Mouse (Mus musculus) hindbrain, embryonic 10.5 days (tissue): Measurements from ENCODE around the gene Clint1. TPM values are rescaled to one million over a fixed set of nuclear protein-coding genes. Genes with fewer than 3 reads are reported as not detected.

Experiments
- DNase-seq: peaks from one replicate; pipeline ENCODE4 v3.0.0-alpha.2; 2017; ENCODE audit warnings: low spot score
- H3K27ac ChIP-seq: fragments of 300-500 bp; sonication (generic); 2 replicates; pipeline ENCODE4 v1.5.1; 2016; ENCODE audit warnings: mild to moderate bottlenecking, moderate library complexity
- H3K27me3 ChIP-seq: fragments of 300-500 bp; sonication (generic); 2 replicates; pipeline ENCODE4 v1.6.1; 2016; ENCODE audit warnings: mild to moderate bottlenecking; ENCODE audit not compliant: poor library complexity, insufficient read depth, severe bottlenecking
- H3K36me3 ChIP-seq: fragments of 300-500 bp; sonication (generic); 2 replicates; pipeline ENCODE4 v1.6.1; 2016; ENCODE audit warnings: mild to moderate bottlenecking, moderate library complexity
- H3K4me1 ChIP-seq: fragments of 300-500 bp; sonication (generic); replicated peaks from 2 replicates; pipeline ENCODE4 v1.6.1; 2016; ENCODE audit warnings: mild to moderate bottlenecking
- H3K4me3 ChIP-seq: fragments of 300-500 bp; sonication (generic); 2 replicates; pipeline ENCODE4 v1.5.1; 2016; ENCODE audit warnings: mild to moderate bottlenecking, moderate library complexity
- H3K9me3 ChIP-seq: fragments of 300-500 bp; sonication (generic); 2 replicates; pipeline ENCODE4 v1.6.1; 2016; ENCODE audit warnings: mild to moderate bottlenecking, moderate library complexity
- WGBS: fragments of 180-500 bp; shearing (Covaris S2); methylation state at CpG from one replicate; pipeline ENCODE4 v1.1.7; 2016; 5-methylcytosine and 5-hydroxymethylcytosine counted together
- polyA plus RNA-seq: library from polyadenylated mRNA; unstranded; fragments of >200 nt; fragmentation: Nextera tagmentation; extraction: Ambion mirVana; gene quantifications from 2 replicates; pipeline ENCODE4 v1.2.1, GENCODE M21; 2016

Gene Clint1
- polyA plus RNA-seq, 1 experiment from 2014 or later: 59.1 TPM

DNA sequence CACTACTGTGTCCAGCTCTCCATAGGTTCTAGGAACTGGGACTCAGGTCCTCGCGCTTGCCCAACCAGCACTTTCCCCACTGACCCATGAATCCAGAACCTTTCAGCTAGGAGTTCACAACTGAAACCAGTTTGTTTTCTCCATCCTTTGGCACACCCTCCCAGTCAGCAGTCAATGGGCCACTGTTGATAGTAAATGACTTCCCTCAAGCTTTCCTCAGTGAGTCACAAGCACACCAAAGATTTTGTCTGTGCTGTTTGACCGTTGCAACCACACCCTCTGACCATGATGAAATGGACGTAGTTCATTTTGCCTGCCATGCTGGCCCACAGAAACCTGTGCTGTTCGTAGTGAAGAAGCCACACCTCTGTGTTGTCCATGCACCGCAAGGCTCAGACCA, 30.9 kb upstream of the Clint1 start:
- WGBS: 96% methylated on average over 6 of the region's 6 CpGs
- DNase-seq: no peak
- Histone ChIP-seq H3K27ac (no peak overlapping the region), H3K4me1 (no peaks in the 10 kb centered on the region), H3K4me3 (no peak overlapping the region), H3K9me3 (no peaks in the 10 kb centered on the region), H3K36me3 (no peaks in the 10 kb centered on the region), H3K27me3 (no peaks in the 10 kb centered on the region)

DNA sequence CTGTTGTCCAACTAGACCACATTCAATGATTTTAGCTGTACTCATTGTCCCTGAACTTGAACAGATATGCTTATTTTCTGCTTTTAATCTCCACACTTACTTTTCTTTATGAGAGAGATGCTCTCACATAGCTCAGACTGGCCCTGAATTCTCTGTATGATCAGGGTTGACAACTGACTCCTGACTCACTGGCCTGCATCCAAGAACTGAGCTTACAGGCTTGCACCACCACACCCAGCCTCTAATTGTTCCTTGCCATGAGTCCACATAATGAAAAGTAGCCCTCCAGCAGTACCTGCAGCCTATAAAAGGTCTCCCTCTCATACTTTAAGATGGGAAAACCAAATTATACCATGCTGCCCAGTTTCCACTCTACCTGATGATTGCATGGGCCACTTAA, 21.7 kb upstream of the Clint1 start:
- H3K36me3 ChIP-seq: no peaks in the 10 kb centered on the region
- H3K27me3 ChIP-seq: no peaks in the 10 kb centered on the region
- no peak for DNase-seq
- no peak overlapping the region for H3K4me3 ChIP-seq
- peaks cover 2% of the 10 kb centered on the region for H3K4me1 ChIP-seq
- no peaks in the 10 kb centered on the region for H3K9me3 ChIP-seq
- H3K27ac ChIP-seq: no peak overlapping the region

DNA sequence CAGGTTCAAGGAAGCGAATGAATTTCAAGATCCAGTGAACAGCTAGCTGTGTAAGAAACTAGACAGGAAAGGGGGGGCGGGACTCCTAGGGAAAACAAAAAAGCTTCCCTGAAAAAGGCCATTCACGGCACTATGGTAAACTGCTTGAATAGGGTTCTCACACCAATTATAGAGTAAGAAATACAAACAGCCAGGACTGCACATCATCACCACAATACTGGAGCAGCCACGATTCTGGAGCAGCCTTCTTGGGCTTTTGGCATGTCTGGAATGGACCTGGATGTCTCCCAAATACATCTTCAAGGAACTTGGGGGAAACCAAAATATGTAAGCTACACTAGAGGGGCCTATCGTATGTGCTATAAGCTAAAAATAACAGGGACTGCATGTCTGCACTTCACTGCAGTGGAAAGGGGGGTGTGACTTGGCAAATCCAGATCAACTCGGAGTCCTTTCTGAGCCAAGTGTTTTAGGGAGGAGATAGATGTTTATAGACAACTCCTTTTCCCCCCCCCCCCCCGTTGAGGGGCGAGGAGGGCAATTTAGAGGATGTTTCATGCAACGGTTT, 21.0 kb upstream of the Clint1 start:
- H3K36me3 ChIP-seq: no peaks in the 10 kb centered on the region
- H3K4me1 ChIP-seq: peaks cover 10% of the 10 kb centered on the region
- H3K27ac ChIP-seq: no peak overlapping the region
- WGBS: 67% methylated on average over 9 of the region's 9 CpGs
- H3K27me3 ChIP-seq: no peaks in the 10 kb centered on the region
- H3K9me3 ChIP-seq: no peaks in the 10 kb centered on the region
- no peak for DNase-seq
- no peak overlapping the region for H3K4me3 ChIP-seq

DNA sequence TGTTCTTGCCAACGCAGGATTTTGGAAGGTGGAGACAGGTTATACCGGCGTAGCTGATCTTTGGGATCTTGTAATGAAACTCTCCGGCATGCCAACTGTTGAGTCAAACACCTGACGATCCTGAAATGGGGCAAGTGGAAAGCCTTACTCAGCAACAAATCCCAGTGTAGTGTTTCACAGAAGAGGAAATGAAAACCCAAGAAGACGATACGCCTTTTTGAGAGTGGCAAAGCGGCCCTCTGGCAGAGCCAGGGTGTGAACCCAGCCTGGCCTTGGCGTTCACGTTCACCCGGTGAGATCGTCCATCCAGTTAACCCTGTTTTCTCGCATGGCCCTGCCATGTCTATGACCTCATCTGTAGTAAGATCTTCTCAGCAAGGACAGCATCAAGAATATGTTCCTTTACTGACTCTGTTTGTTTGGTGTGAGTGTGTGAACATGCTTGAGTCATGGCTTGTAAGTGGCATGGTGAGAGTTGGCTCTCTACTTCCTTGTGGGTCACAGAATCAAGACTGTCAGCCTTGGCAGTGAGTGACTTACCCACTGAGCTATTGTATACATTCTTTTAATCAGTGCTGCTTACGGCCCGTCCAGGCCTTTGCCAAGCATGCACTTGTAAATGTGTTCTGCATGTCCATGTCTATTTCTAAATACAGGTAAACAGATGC, 20.2 kb upstream of the Clint1 start:
- no peaks in the 10 kb centered on the region for H3K36me3 ChIP-seq
- no peak overlapping the region for H3K27ac ChIP-seq
- 90% methylated on average over 15 of the region's 15 CpGs for WGBS
- no peak for DNase-seq
- no peak overlapping the region for H3K4me3 ChIP-seq
- peaks cover 15% of the 10 kb centered on the region for H3K4me1 ChIP-seq
- no peaks in the 10 kb centered on the region for H3K9me3 ChIP-seq
- H3K27me3 ChIP-seq: no peaks in the 10 kb centered on the region

DNA sequence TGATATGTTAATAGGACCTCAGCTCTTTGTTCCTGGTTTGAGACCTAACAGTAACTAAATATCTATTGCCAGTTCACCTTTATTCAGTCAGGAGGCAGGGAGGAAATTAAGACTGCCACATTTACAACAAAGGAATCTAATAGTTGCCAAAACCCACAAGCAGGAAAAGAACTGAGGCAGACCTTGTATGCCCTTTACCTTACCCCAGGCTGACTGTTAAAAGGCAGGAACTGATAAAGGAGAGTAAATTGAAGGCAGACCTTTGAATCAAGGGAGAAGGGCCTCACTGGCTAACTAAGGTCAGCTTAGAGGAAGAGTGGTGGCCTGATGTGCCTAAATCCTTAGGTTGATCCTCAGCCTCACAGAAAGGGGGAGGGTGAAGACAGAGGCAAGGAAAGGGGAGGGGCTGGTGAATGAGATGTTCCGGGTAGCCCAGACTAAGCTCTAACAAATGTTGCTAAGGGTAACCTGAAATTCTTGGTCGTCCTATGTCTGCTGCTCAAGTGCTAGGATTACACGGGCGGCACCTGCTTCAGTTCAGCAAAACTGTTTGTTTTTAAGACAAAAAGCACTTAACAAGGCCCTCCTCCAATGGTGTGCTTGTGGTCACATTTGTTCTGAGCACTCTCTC, 16.1 kb upstream of the Clint1 start:
- no peak for DNase-seq
- Histone ChIP-seq H3K9me3 (no peaks in the 10 kb centered on the region), H3K27ac (peak overlapping the region; percentile 51; the same call in 1 of the 2 replicates), H3K4me3 (no peak overlapping the region), H3K4me1 (peaks cover 15% of the 10 kb centered on the region), H3K36me3 (no peaks in the 10 kb centered on the region), H3K27me3 (no peaks in the 10 kb centered on the region)
- WGBS: 13% methylated on average over 4 of the region's 4 CpGs

DNA sequence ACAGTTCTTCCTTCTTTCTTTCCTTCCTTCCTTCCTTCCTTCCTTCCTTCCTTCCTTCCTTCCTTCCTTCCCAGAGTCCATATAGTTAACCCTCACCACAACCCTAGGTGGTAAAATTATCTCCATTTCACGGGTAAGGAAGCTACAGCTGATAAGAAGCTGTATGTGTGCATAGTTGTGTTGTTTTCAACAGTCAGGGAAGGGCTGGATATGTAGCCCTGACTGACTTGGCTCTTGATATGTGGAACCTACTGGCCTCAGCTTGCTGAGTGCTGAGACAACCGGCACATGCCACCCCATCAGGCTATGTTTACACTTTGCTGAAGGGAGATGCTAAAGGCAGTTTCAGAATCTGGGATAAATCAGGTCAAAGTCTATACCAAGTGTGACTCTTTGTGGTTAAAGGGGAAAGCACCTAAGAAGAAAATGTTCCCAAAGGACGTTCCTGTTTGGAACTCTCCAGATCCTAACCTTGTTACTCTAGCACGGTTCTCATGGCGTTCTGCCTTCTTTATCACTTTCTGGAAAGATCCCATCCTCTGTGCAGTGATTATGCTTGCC, 14.5 kb upstream of the Clint1 start:
- WGBS: 89% methylated on average over 5 of the region's 5 CpGs
- no peak for DNase-seq
- Histone ChIP-seq H3K4me1 (peaks cover 15% of the 10 kb centered on the region), H3K36me3 (no peaks in the 10 kb centered on the region), H3K27ac (no peak overlapping the region), H3K4me3 (no peak overlapping the region), H3K27me3 (no peaks in the 10 kb centered on the region), H3K9me3 (no peaks in the 10 kb centered on the region)

DNA sequence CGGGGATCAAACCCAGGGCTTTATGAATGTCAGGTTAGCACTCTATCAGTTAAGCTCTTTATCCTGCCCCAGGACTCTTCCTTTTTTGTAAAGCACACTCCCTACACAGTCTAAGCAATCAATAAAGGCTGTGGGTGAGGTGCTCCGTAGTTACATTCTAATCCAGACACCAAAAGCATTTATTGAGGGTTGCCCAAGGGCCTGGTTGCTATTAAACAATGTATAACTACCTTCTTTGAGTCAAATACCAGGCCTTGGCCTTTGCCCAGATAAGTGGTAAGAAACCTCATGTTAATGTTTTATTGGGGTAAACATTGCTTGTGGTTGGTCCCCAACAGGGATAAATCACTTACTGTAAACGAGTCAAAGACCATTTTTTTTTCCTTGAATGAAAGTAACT, 13.4 kb upstream of the Clint1 start:
- Histone ChIP-seq H3K4me1 (peaks cover 15% of the 10 kb centered on the region), H3K27me3 (no peaks in the 10 kb centered on the region), H3K27ac (no peak overlapping the region), H3K36me3 (no peaks in the 10 kb centered on the region), H3K9me3 (no peaks in the 10 kb centered on the region), H3K4me3 (no peak overlapping the region)
- WGBS: 89% methylated on average over 3 of the region's 3 CpGs
- no peak for DNase-seq

DNA sequence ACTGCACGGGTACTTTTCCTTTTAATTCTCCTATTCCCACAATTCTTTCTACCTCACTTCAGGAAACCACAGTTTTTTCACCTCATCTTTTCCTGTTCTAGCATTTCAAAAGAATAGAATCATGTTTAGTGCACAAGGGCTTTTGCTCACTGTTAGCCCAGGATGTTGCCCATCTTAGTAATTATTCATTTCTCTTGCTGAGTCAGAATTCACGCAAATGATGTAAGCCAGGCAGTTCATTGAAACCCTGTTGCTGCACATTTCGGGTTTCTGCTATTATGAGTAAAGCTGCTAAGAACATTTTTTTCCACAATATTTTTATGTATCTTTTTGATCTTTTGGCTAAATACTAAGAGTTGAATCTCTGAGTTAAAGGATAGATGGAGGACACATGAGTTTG, 11.5 kb upstream of the Clint1 start:
- no peaks in the 10 kb centered on the region for H3K9me3 ChIP-seq
- WGBS: 90% methylated on average over 3 of the region's 3 CpGs
- no peak overlapping the region for H3K4me3 ChIP-seq
- no peaks in the 10 kb centered on the region for H3K27me3 ChIP-seq
- no peak for DNase-seq
- H3K36me3 ChIP-seq: no peaks in the 10 kb centered on the region
- peaks cover 10% of the 10 kb centered on the region for H3K4me1 ChIP-seq
- no peak overlapping the region for H3K27ac ChIP-seq

DNA sequence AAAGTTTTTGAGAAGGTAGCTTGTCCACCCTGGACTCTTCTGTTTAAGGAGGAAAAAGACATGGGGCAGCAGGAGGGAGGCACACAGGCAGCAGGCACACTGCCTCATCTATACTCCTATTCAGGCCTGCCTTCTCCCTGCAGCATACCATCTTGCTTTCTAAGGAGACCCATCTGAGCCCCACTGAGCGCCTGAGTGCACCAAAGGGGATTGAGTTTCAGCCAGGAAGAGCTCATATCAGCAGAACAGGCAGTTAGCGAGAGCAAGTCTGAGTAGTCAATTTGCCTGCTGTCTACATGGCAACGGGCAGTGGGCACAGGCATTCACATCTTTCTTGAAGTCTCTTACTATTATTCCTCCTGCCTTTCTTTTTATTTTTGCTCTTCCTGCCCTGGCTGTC, 5.8 kb upstream of the Clint1 start:
- 28% methylated on average over 3 of the region's 3 CpGs for WGBS

DNA sequence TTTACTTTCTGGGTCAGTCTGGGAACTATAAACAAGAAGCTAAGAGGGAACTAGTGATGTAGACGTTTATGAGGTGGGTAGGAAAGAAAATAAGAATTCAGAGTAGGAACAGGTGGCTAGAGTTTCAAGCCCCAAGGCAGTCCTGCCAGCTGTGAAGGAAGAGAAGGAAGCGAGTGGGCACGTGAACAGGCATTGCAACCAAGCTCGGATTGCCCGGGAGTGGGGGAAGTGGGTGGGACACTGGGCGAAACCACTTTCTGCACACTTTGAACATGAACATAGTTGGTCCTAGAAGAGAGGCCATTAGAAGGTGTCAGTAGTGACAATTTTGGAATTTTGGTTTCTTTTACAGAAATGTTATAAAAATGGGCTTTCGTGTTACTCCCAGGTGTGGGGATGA, 4.3 kb upstream of the Clint1 start:
- Histone ChIP-seq H3K4me1 (peaks cover 9% of the 10 kb centered on the region), H3K27me3 (no peaks in the 10 kb centered on the region), H3K9me3 (no peaks in the 10 kb centered on the region), H3K27ac (no peak overlapping the region), H3K36me3 (no peaks in the 10 kb centered on the region), H3K4me3 (no peak overlapping the region)
- 81% methylated on average over 7 of the region's 7 CpGs for WGBS
- no peak for DNase-seq

More for the DNA sequence above, 5.8 kb upstream of the Clint1 start:
- Histone ChIP-seq H3K4me1 (peaks cover 8% of the 10 kb centered on the region; the same call in 1 of the 2 replicates), H3K9me3 (no peaks in the 10 kb centered on the region), H3K36me3 (no peaks in the 10 kb centered on the region), H3K27ac (no peak overlapping the region), H3K27me3 (no peaks in the 10 kb centered on the region), H3K4me3 (no peak overlapping the region)
- DNase-seq: peak; percentile 18

DNA sequence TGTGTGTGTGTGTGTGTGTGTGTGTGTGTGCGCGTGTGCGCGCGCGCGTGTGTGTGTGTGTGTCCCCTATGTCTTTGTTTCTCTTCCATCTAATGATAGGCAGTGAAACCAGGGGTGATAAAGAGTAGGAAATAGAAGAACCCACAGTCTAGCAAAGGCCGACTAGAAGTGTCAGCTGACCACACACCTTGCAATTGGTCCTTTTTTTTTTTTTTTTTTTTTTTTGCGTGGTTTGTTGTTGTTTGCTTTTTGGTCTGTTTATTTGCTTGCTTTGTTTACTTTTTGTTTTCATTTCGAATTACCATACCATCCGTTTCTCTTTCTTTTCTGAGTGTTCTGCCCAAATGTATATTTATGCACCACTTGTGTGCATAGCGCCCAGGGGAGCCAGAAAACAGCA, 3.6 kb upstream of the Clint1 start:
- WGBS: 92% methylated on average over 12 of the region's 12 CpGs

DNA sequence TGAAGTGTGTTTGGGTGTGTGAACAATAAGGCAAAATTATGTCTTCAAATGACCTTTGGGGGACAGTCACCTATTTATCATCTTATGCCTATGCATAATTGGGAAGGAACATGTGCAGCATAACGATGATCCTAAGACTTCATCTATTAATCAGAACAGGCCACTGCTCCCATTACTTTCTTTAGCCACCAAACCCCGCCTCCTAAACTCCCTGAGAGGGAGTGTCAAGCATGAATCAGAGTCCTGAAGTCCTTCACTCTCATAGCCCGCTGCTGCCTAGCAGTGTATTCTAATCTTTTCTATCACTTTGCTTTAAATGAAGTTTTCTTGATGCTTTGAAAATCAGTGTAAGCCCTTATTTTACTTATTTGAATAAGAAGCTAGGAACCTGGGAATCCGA, 2.6 kb upstream of the Clint1 start:
- no peak for DNase-seq
- Histone ChIP-seq H3K4me1 (peaks cover 21% of the 10 kb centered on the region), H3K4me3 (no peak overlapping the region), H3K27ac (no peak overlapping the region), H3K27me3 (no peaks in the 10 kb centered on the region), H3K9me3 (no peaks in the 10 kb centered on the region), H3K36me3 (peaks cover 7% of the 10 kb centered on the region; the same call in 1 of the 2 replicates)
- 87% methylated on average over 4 of the region's 4 CpGs for WGBS

More for the DNA sequence above, 3.6 kb upstream of the Clint1 start:
- H3K4me3 ChIP-seq: no peak overlapping the region
- DNase-seq: no peak
- H3K27ac ChIP-seq: no peak overlapping the region
- no peaks in the 10 kb centered on the region for H3K9me3 ChIP-seq
- no peaks in the 10 kb centered on the region for H3K36me3 ChIP-seq
- no peaks in the 10 kb centered on the region for H3K27me3 ChIP-seq
- peaks cover 16% of the 10 kb centered on the region for H3K4me1 ChIP-seq

DNA sequence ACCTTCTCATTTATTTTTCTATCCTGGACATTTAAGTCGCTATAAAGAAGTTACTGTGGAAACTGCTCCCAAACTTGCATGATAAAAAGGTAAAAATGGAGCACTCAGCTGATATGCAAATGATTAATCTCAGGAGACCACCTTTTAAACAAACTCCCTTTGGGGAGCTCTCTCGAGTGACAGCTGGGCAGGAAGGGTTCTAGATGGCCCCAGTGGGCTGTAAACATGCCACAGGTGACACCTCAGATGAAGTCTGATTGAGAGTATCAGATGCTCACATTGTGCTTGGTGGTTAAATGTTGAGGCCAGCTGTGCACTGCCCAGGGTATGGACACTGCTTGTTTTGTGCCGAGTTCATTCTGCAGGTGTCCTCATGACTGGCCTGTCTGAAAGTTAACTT, 2.0 kb upstream of the Clint1 start:
- Histone ChIP-seq H3K27ac (no peak overlapping the region), H3K4me1 (peaks cover 26% of the 10 kb centered on the region), H3K9me3 (no peaks in the 10 kb centered on the region), H3K36me3 (peaks cover 14% of the 10 kb centered on the region), H3K27me3 (no peaks in the 10 kb centered on the region), H3K4me3 (no peak overlapping the region)
- no peak for DNase-seq
- 71% methylated on average over 3 of the region's 3 CpGs for WGBS
